Mouse (Mus musculus) embryonic facial prominence, embryonic 10.5 days (tissue): ENCODE results near the gene Zfp110. TPM values are rescaled to one million over a fixed set of nuclear protein-coding genes. Genes with fewer than 3 reads are reported as not detected.
"Not testable (repeated sequence)": the region's sequence is repeated elsewhere in the genome, so short reads cannot be mapped to it uniquely, and the experiment has no call there.

Source experiments
- DNase-seq: peaks from one replicate; pipeline ENCODE4 v3.0.0-alpha.2; 2017; ENCODE audit warnings: low spot score
- H3K27ac ChIP-seq: fragments of 300-500 bp; sonication (generic); replicated peaks from 2 replicates; pipeline ENCODE4 v1.5.1; 2016; ENCODE audit warnings: mild to moderate bottlenecking
- H3K27me3 ChIP-seq: fragments of 300-500 bp; sonication (generic); replicated peaks from 2 replicates; pipeline ENCODE4 v1.6.1; 2016; ENCODE audit warnings: low read depth, mild to moderate bottlenecking; ENCODE audit not compliant: poor library complexity, severe bottlenecking
- H3K36me3 ChIP-seq: fragments of 300-500 bp; sonication (generic); replicated peaks from 2 replicates; pipeline ENCODE4 v1.6.1; 2016; ENCODE audit warnings: mild to moderate bottlenecking, moderate library complexity
- H3K4me1 ChIP-seq: fragments of 300-500 bp; sonication (generic); 2 replicates; pipeline ENCODE4 v1.6.1; 2016
- H3K4me3 ChIP-seq: fragments of 300-500 bp; sonication (generic); 2 replicates; pipeline ENCODE4 v1.5.1; 2016; ENCODE audit warnings: mild to moderate bottlenecking, moderate library complexity
- H3K9me3 ChIP-seq: fragments of 300-500 bp; sonication (generic); 2 replicates; pipeline ENCODE4 v1.6.1; 2016; ENCODE audit warnings: mild to moderate bottlenecking
- WGBS: fragments of 180-500 bp; shearing (Covaris S2); methylation state at CpG from one replicate; pipeline ENCODE4 v1.1.7; 2016; 5-methylcytosine and 5-hydroxymethylcytosine counted together
- polyA plus RNA-seq: library from polyadenylated mRNA; unstranded; fragments of >200 nt; fragmentation: Nextera tagmentation; extraction: Ambion mirVana; gene quantifications from 2 replicates; pipeline ENCODE4 v1.2.1, GENCODE M21; 2016

The Zfp110 gene
- polyA plus RNA-seq, 1 experiment from 2014 or later: 33.0 TPM

GRCm38 (mm10) chr7:12835779-12836178, 1.2 kb downstream of the Zfp110 start:
- Histone ChIP-seq H3K4me3 (peak overlapping the region; percentile 66), H3K4me1 (no peaks in the 10 kb centered on the region), H3K36me3 (peaks cover 49% of the 10 kb centered on the region), H3K27ac (no peak overlapping the region), H3K9me3 (peaks cover 60% of the 10 kb centered on the region), H3K27me3 (no peaks in the 10 kb centered on the region)
- DNase-seq: no peak
- 97% methylated on average over 4 of the region's 4 CpGs for WGBS

- no peaks in the 10 kb centered on the region for H3K36me3 ChIP-seq
- no peak for DNase-seq
- H3K4me1 ChIP-seq: no peaks in the 10 kb centered on the region
- H3K27me3 ChIP-seq: no peaks in the 10 kb centered on the region
- H3K27ac ChIP-seq: no peak overlapping the region
- 25% methylated on average over 3 of the region's 3 CpGs for WGBS
- H3K9me3 ChIP-seq: peaks cover 5% of the 10 kb centered on the region; the same call in 1 of the 2 replicates
- H3K4me3 ChIP-seq: no peak overlapping the region
Observed at GRCm38 (mm10) chr7:12874301-12874700, 39.7 kb downstream of the Zfp110 start.

- DNase-seq: no peak
- no peak overlapping the region for H3K27ac ChIP-seq
- peaks cover 18% of the 10 kb centered on the region for H3K36me3 ChIP-seq
- H3K4me1 ChIP-seq: peaks cover 8% of the 10 kb centered on the region
- no peaks in the 10 kb centered on the region for H3K27me3 ChIP-seq
- no peak overlapping the region for H3K4me3 ChIP-seq
- H3K9me3 ChIP-seq: no peaks in the 10 kb centered on the region
Observed at GRCm38 (mm10) chr7:12880036-12880435, 45.5 kb downstream of the Zfp110 start.

- H3K27me3 ChIP-seq, DNase-seq, H3K4me1 ChIP-seq, H3K9me3 ChIP-seq: not testable (repeated sequence)
- Histone ChIP-seq H3K27ac (peak overlapping the region; percentile 88), H3K36me3 (peaks cover 23% of the 10 kb centered on the region), H3K4me3 (peak overlapping the region; percentile 68)
- WGBS: 47% methylated on average over 8 of the region's 8 CpGs
Observed at GRCm38 (mm10) chr7:12880497-12880896, 45.9 kb downstream of the Zfp110 start.

GRCm38 (mm10) chr7:12880911-12881660, 46.5 kb downstream of the Zfp110 start, which contains the start of gene Zfp128:
Zfp128 (plus strand) TSS chr7:12881177.
- WGBS: 3% methylated on average over 35 of the region's 35 CpGs
- DNase-seq: peak; percentile 96
- peaks cover 8% of the 10 kb centered on the region for H3K4me1 ChIP-seq
- H3K9me3 ChIP-seq: no peaks in the 10 kb centered on the region
- H3K27ac ChIP-seq: peak within 1 kb of the TSS; percentile 88
- H3K4me3 ChIP-seq: peak within 1 kb of the TSS; percentile 68
- H3K36me3 ChIP-seq: peaks cover 29% of the 10 kb centered on the region
- H3K27me3 ChIP-seq: no peaks in the 10 kb centered on the region

GRCm38 (mm10) chr7:12886563-12887266, 52.2 kb downstream of the Zfp110 start:
- Histone ChIP-seq H3K4me1 (peaks cover 4% of the 10 kb centered on the region), H3K9me3 (no peaks in the 10 kb centered on the region), H3K27me3 (no peaks in the 10 kb centered on the region), H3K27ac (no peak overlapping the region), H3K4me3 (no peak overlapping the region), H3K36me3 (peaks cover 84% of the 10 kb centered on the region)
- no peak for DNase-seq
- 92% methylated on average over 12 of the region's 12 CpGs for WGBS

DNA sequence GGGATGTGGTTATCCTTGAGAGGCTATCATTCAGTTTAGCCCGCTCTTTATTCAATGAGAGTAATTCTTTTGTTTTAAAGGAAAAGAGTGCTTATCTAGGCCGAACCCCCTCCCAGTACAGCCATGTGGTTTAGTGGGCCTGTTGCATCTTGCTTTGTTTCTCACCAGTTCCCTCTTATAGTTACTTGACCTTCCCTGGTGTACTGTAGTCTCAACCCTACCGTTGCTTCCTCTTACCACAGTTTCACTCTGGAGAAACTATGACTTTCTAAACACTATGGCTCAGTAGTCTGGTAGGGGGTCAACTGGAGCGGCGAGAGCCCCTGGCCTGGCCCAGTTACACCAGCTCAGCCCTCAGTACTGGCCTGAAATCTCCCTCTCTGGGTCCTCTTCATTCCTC, 53.0 kb downstream of the Zfp110 start:
- no peak overlapping the region for H3K4me3 ChIP-seq
- no peaks in the 10 kb centered on the region for H3K27me3 ChIP-seq
- DNase-seq: no peak
- H3K36me3 ChIP-seq: peaks cover 92% of the 10 kb centered on the region
- 95% methylated on average over 5 of the region's 5 CpGs for whole genome bisulfite sequencing
- H3K4me1 ChIP-seq: no peaks in the 10 kb centered on the region
- H3K27ac ChIP-seq: no peak overlapping the region
- no peaks in the 10 kb centered on the region for H3K9me3 ChIP-seq

GRCm38 (mm10) chr7:12890928-12891327, 56.4 kb downstream of the Zfp110 start:
- DNase-seq: no peak
- Histone ChIP-seq H3K36me3 (peaks cover 65% of the 10 kb centered on the region), H3K27me3 (no peaks in the 10 kb centered on the region), H3K9me3 (no peaks in the 10 kb centered on the region), H3K4me3 (no peak overlapping the region), H3K4me1 (no peaks in the 10 kb centered on the region), H3K27ac (no peak overlapping the region)
- 91% methylated on average over 14 of the region's 14 CpGs for WGBS

DNA sequence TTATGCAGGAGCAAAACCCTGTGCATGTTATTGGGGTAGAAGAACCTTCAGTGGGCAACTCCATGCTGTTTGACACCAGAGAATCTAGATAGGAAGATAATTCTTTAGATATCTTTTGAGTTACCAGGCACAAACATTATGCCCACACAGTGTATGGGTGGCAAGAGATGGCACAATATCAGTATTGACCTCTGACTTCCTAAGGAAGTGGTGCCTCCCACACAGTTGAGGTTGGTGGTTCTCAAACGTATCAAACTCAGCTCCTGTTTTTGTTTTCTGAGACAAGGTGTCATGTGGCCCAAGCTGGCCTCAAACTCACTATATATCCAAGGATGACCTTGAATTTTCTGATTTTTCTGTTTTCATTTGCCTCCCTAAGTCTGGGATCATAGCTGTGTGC, 56.8 kb downstream of the Zfp110 start:
- 75% methylated on average over 1 of the region's 1 CpGs for WGBS
- no peaks in the 10 kb centered on the region for H3K4me1 ChIP-seq
- no peak overlapping the region for H3K27ac ChIP-seq
- peaks cover 61% of the 10 kb centered on the region for H3K36me3 ChIP-seq
- H3K4me3 ChIP-seq: no peak overlapping the region
- no peaks in the 10 kb centered on the region for H3K9me3 ChIP-seq
- no peaks in the 10 kb centered on the region for H3K27me3 ChIP-seq
- no peak for DNase-seq

DNA sequence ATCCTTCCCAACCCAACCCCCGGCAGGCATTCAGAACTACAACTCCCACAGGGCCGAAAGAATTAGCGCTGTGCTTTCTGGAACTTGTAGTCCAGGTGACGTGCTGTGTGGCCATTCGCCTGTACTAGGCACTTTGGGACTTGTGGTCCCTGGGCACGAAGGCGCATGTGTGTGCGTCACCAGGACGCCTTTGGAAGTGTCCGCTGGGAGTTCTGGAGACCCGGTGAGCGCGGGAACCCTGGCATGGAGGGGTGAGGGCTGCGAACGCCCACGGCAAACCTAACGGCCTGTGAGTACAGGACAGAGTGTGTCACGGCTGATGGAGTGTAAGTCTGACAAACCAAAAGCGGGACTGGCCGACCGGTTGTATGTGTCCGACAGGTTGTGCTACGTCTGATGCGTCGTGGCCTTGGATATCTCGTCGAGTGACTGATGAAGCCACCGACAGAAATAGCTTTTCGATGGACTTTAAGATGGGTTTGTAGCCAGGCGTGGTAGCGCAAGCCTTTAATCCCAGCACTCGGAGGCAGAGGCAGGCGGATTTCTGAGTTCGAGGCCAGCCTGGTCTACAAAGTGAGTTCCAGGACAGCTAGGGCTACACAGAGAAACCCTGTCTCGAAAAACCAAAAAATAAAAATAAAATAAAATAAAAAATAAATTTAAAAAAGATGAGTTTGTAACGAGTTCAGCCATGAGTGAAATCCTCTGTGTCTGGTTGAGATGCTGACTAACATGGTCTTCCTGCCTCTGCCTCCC, 63.3 kb downstream of the Zfp110 start, which contains the start of gene Zscan22:
Zscan22 (plus strand) TSS at position 161 of the 756 bp plus-strand sequence.
- Histone ChIP-seq H3K27ac (peak within 1 kb of the TSS; percentile 78), H3K9me3 (no peaks in the 10 kb centered on the region), H3K4me1 (peaks cover 6% of the 10 kb centered on the region; the same call in 1 of the 2 replicates), H3K36me3 (peaks cover 21% of the 10 kb centered on the region), H3K27me3 (no peaks in the 10 kb centered on the region), H3K4me3 (peak within 1 kb of the TSS; percentile 64)
- peak; percentile 92 for DNase-seq
- 8% methylated on average over 36 of the region's 36 CpGs for WGBS
